Mouse (Mus musculus): ENCODE results near the gene Trip6. TPM values are rescaled to one million over a fixed set of nuclear protein-coding genes. Genes with fewer than 3 reads are reported as not detected.

Gene Trip6
- polyA plus RNA-seq, 1 experiment from 2014 or later = 90.5 TPM

- H3K9me3 ChIP-seq (ENCODE audit: control insufficient read depth, low read length) = no peaks in the 10 kb centered on the region
- no peaks in the 10 kb centered on the region for H3K27me3 ChIP-seq (ENCODE audit: control insufficient read depth, insufficient read depth, low read depth, low read length)
- peaks cover 3% of the 10 kb centered on the region; the same call in 1 of the 2 replicates for H3K36me3 ChIP-seq (ENCODE audit: control insufficient read depth, insufficient read depth, low read length)
- no peak overlapping the region for H3K4me2 ChIP-seq (ENCODE audit: low read depth, low read length)
- WGBS = 86% methylated on average over 7 of the region's 7 CpGs
- H3K27ac ChIP-seq (ENCODE audit: low read length) = no peak overlapping the region
- peaks cover 13% of the 10 kb centered on the region for H3K4me1 ChIP-seq (replicated peaks; ENCODE audit: control insufficient read depth, insufficient read depth, low read length)
- no peak overlapping the region for H3K4me3 ChIP-seq (ENCODE audit: low read length)
- ATAC-seq (ENCODE audit: low read depth) = no peak
- H3K9ac ChIP-seq (ENCODE audit: low read length) = no peak overlapping the region
These were observed 16.7 kb upstream of the Trip6 start for GRCm38 (mm10) chr5:137330910-137331309.

- 95% methylated on average over 3 of the region's 3 CpGs for WGBS
- ATAC-seq (ENCODE audit: low read depth) = no peak
- no peak overlapping the region for H3K9ac ChIP-seq (ENCODE audit: low read length)
- H3K27ac ChIP-seq (ENCODE audit: low read length) = no peak overlapping the region
- H3K4me3 ChIP-seq (ENCODE audit: low read length) = no peak overlapping the region
- H3K9me3 ChIP-seq (ENCODE audit: control insufficient read depth, low read length) = no peaks in the 10 kb centered on the region
- no peak overlapping the region for H3K4me2 ChIP-seq (ENCODE audit: low read depth, low read length)
- H3K36me3 ChIP-seq (ENCODE audit: control insufficient read depth, insufficient read depth, low read length) = peaks cover 7% of the 10 kb centered on the region; the same call in 1 of the 2 replicates
- H3K27me3 ChIP-seq (ENCODE audit: control insufficient read depth, insufficient read depth, low read depth, low read length) = no peaks in the 10 kb centered on the region
- H3K4me1 ChIP-seq (replicated peaks; ENCODE audit: control insufficient read depth, insufficient read depth, low read length) = no peaks in the 10 kb centered on the region
These were observed 6.8 kb upstream of the Trip6 start for GRCm38 (mm10) chr5:137320996-137321395.

GRCm38 (mm10) chr5:137318570-137318969 is 4.4 kb upstream of the Trip6 start:
- Histone ChIP-seq H3K9ac (ENCODE audit: low read length) (no peak overlapping the region), H3K4me1 (replicated peaks; ENCODE audit: control insufficient read depth, insufficient read depth, low read length) (peaks cover 12% of the 10 kb centered on the region), H3K9me3 (ENCODE audit: control insufficient read depth, low read length) (no peaks in the 10 kb centered on the region), H3K27me3 (ENCODE audit: control insufficient read depth, insufficient read depth, low read depth, low read length) (no peaks in the 10 kb centered on the region), H3K36me3 (ENCODE audit: control insufficient read depth, insufficient read depth, low read length) (peaks cover 7% of the 10 kb centered on the region; the same call in 1 of the 2 replicates), H3K4me2 (ENCODE audit: low read depth, low read length) (no peak overlapping the region), H3K27ac (ENCODE audit: low read length) (no peak overlapping the region), H3K4me3 (ENCODE audit: low read length) (no peak overlapping the region)
- ATAC-seq (ENCODE audit: low read depth) = no peak
- 52% methylated on average over 1 of the region's 1 CpGs for WGBS

- Histone ChIP-seq H3K4me2 (ENCODE audit: low read depth, low read length) (no peak overlapping the region), H3K36me3 (ENCODE audit: control insufficient read depth, insufficient read depth, low read length) (peaks cover 7% of the 10 kb centered on the region; the same call in 1 of the 2 replicates), H3K9me3 (ENCODE audit: control insufficient read depth, low read length) (no peaks in the 10 kb centered on the region), H3K9ac (ENCODE audit: low read length) (no peak overlapping the region), H3K27me3 (ENCODE audit: control insufficient read depth, insufficient read depth, low read depth, low read length) (no peaks in the 10 kb centered on the region), H3K27ac (ENCODE audit: low read length) (no peak overlapping the region), H3K4me3 (ENCODE audit: low read length) (no peak overlapping the region), H3K4me1 (replicated peaks; ENCODE audit: control insufficient read depth, insufficient read depth, low read length) (peaks cover 18% of the 10 kb centered on the region)
- ATAC-seq (ENCODE audit: low read depth) = no peak
- 74% methylated on average over 8 of the region's 8 CpGs for WGBS
These were observed 3.2 kb upstream of the Trip6 start for GRCm38 (mm10) chr5:137317361-137317760.

- 38% methylated on average over 30 of the region's 30 CpGs for WGBS
- Histone ChIP-seq H3K4me2 (ENCODE audit: low read depth, low read length) (peak overlapping the region; percentile 80), H3K27me3 (ENCODE audit: control insufficient read depth, insufficient read depth, low read depth, low read length) (no peaks in the 10 kb centered on the region), H3K4me1 (replicated peaks; ENCODE audit: control insufficient read depth, insufficient read depth, low read length) (peaks cover 25% of the 10 kb centered on the region), H3K36me3 (ENCODE audit: control insufficient read depth, insufficient read depth, low read length) (peaks cover 15% of the 10 kb centered on the region; the same call in 1 of the 2 replicates), H3K27ac (ENCODE audit: low read length) (peak overlapping the region; percentile 97), H3K9me3 (ENCODE audit: control insufficient read depth, low read length) (no peaks in the 10 kb centered on the region), H3K9ac (ENCODE audit: low read length) (peak overlapping the region; percentile 94), H3K4me3 (ENCODE audit: low read length) (no peak overlapping the region)
- peak; percentile 11 for ATAC-seq (ENCODE audit: low read depth)
These were observed 1.1 kb upstream of the Trip6 start for GRCm38 (mm10) chr5:137315084-137315903.

GRCm38 (mm10) chr5:137313466-137314192 is 575 bp downstream of the Trip6 start:
- Histone ChIP-seq H3K27me3 (ENCODE audit: control insufficient read depth, insufficient read depth, low read depth, low read length) (no peaks in the 10 kb centered on the region), H3K9me3 (ENCODE audit: control insufficient read depth, low read length) (no peaks in the 10 kb centered on the region), H3K4me1 (replicated peaks; ENCODE audit: control insufficient read depth, insufficient read depth, low read length) (peaks cover 25% of the 10 kb centered on the region), H3K9ac (ENCODE audit: low read length) (peak overlapping the region; percentile 94), H3K36me3 (ENCODE audit: control insufficient read depth, insufficient read depth, low read length) (peaks cover 29% of the 10 kb centered on the region), H3K27ac (ENCODE audit: low read length) (peak overlapping the region; percentile 97), H3K4me2 (ENCODE audit: low read depth, low read length) (peak overlapping the region; percentile 80), H3K4me3 (ENCODE audit: low read length) (peak overlapping the region; percentile 64)
- WGBS = under 1% methylated on average over 22 of the region's 22 CpGs
- ATAC-seq (ENCODE audit: low read depth) = peak; percentile 21

GRCm38 (mm10) chr5:137308356-137308755 is 5.8 kb downstream of the Trip6 start:
- peak overlapping the region; percentile 99 for H3K9ac ChIP-seq (ENCODE audit: low read length)
- peak overlapping the region; percentile 83 for H3K4me3 ChIP-seq (ENCODE audit: low read length)
- H3K36me3 ChIP-seq (ENCODE audit: control insufficient read depth, insufficient read depth, low read length) = peaks cover 33% of the 10 kb centered on the region
- peak overlapping the region; percentile 58 for H3K4me2 ChIP-seq (ENCODE audit: low read depth, low read length)
- H3K27me3 ChIP-seq (ENCODE audit: control insufficient read depth, insufficient read depth, low read depth, low read length) = no peaks in the 10 kb centered on the region
- ATAC-seq (ENCODE audit: low read depth) = no peak
- H3K9me3 ChIP-seq (ENCODE audit: control insufficient read depth, low read length) = no peaks in the 10 kb centered on the region
- peaks cover 42% of the 10 kb centered on the region for H3K4me1 ChIP-seq (replicated peaks; ENCODE audit: control insufficient read depth, insufficient read depth, low read length)
- WGBS = 92% methylated on average over 4 of the region's 4 CpGs
- peak overlapping the region; percentile 91 for H3K27ac ChIP-seq (ENCODE audit: low read length)

GRCm38 (mm10) chr5:137307071-137307912 is 6.9 kb downstream of the Trip6 start, which contains the start of gene Srrt:
TSS of gene Srrt (minus strand) at chr5:137307674.
- ATAC-seq (ENCODE audit: low read depth) = peak; percentile 94
- Histone ChIP-seq H3K4me1 (replicated peaks; ENCODE audit: control insufficient read depth, insufficient read depth, low read length) (peaks cover 36% of the 10 kb centered on the region), H3K27me3 (ENCODE audit: control insufficient read depth, insufficient read depth, low read depth, low read length) (no peaks in the 10 kb centered on the region), H3K4me3 (ENCODE audit: low read length) (peak within 1 kb of the TSS; percentile 83), H3K9ac (ENCODE audit: low read length) (peak within 1 kb of the TSS; percentile 99), H3K4me2 (ENCODE audit: low read depth, low read length) (peak within 1 kb of the TSS; percentile 65), H3K9me3 (ENCODE audit: control insufficient read depth, low read length) (no peaks in the 10 kb centered on the region), H3K27ac (ENCODE audit: low read length) (peak within 1 kb of the TSS; percentile 91), H3K36me3 (ENCODE audit: control insufficient read depth, insufficient read depth, low read length) (peaks cover 43% of the 10 kb centered on the region)
- WGBS = under 1% methylated on average over 62 of the region's 72 CpGs
